Mouse (Mus musculus): ENCODE data around the gene Kif1b.

Gene Kif1b

DNA sequence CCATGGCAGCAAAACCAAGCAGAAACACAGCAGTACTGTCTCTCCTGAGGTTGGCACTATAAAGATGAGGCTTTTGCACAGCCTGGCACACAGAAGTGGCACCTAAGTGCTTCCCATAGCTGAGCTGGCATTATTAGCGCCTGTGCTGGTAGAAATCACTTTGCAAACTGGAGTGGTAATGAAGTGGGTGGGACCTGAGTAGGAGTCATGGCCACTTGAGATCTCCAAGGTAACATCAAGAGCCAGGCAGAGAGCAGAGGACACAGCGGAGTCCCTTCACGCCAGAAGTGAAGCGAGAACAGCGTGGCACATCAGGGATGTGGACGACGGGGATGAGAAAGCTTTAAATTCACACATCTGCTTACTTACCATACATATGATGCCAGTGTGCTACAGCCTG lies 19.8 kb upstream of the Kif1b start:
- no peaks in the 10 kb centered on the region for H3K27me3 ChIP-seq (ENCODE audit: control insufficient read depth, insufficient read depth, low read length, poor library complexity, severe bottlenecking)
- peaks cover 16% of the 10 kb centered on the region for H3K36me3 ChIP-seq (ENCODE audit: control insufficient read depth, insufficient read depth, low read length, poor library complexity, severe bottlenecking)
- DNase-seq (ENCODE audit: low read depth, low spot score) = no peak

DNA sequence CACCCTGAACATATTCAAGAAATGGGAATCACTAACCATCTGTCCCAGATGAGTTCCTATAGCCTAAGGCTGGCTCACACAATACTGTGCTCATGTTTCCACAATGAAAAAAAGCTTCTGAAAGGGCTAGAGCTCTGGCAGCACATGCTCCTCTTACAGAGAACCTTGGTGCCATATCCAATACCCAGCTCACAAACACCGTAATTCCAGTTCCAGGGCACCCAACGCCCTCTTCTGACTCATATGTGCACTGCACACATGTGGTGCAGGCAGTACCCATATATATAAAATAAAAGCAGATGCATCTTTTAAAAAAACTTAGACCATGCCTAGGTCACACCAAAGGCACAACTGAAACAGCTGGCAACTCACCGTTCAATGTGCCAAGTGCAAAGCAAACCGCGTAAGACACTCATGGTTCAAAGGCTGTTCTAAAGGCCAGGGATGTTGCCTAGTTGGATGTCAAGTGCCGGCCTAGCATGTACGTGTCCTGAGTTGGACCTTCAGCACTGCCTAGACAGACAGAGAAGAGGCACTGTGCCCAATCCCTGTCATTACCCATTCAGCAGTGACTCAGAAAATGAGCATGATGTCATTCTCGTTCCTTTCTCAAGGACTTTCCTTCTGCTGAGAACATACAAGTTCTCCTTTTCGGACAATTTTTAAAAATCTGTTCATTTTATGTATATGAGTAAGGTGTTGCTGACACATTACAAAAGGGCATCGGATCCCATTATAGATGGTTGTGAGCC lies 18.1 kb upstream of the Kif1b start:
- peaks cover 10% of the 10 kb centered on the region for H3K36me3 ChIP-seq (ENCODE audit: control insufficient read depth, insufficient read depth, low read length, poor library complexity, severe bottlenecking)
- DNase-seq (ENCODE audit: low read depth, low spot score) = no peak
- no peaks in the 10 kb centered on the region for H3K27me3 ChIP-seq (ENCODE audit: control insufficient read depth, insufficient read depth, low read length, poor library complexity, severe bottlenecking)

DNA sequence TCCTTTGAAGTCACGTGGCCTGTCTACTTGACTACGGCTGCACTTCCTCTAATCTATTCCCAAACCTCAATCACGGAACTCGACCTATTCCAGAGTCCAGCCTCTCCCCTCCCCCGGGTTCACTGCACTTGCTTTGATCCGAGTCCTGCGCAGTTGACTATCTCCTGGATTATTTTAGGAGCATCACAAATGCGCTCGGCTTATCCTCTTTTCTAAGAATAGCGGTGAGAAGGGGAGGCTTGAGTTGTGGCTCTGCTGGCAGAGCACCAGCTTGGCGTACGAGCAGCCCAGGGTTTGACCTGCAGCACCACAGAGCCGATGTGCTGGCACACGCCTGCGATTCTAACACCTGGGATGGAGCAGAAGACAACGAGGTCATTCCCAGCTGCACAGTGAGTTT lies 16.2 kb upstream of the Kif1b start:
- no peaks in the 10 kb centered on the region for H3K27me3 ChIP-seq (ENCODE audit: control insufficient read depth, insufficient read depth, low read length, poor library complexity, severe bottlenecking)
- DNase-seq (ENCODE audit: low read depth, low spot score) = no peak

DNA sequence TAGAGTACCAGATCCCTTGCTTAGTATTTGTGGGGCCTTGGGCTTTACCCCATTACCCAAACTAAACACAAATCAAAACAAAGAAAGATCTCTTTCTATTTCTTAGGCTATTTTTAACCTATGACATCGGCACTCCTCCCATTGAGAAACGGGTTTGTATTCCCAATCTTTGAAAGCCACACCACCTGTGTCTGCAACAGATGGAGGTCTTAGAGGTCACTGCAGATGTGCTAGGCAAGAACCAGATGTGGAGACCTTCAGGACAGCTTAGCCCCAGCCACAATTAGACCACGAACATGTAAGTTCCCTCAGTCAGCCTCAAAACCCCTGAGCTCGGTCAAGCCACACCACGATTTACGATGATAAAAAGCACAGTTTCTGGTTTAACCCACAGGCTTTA lies 15.2 kb upstream of the Kif1b start:
- Histone ChIP-seq H3K36me3 (ENCODE audit: control insufficient read depth, insufficient read depth, low read length, poor library complexity, severe bottlenecking) (no peaks in the 10 kb centered on the region), H3K27me3 (ENCODE audit: control insufficient read depth, insufficient read depth, low read length, poor library complexity, severe bottlenecking) (no peaks in the 10 kb centered on the region)
- no peak for DNase-seq (ENCODE audit: low read depth, low spot score)

More for the DNA sequence above, 16.2 kb upstream of the Kif1b start:
- peaks cover 2% of the 10 kb centered on the region for H3K36me3 ChIP-seq (ENCODE audit: control insufficient read depth, insufficient read depth, low read length, poor library complexity, severe bottlenecking)

DNA sequence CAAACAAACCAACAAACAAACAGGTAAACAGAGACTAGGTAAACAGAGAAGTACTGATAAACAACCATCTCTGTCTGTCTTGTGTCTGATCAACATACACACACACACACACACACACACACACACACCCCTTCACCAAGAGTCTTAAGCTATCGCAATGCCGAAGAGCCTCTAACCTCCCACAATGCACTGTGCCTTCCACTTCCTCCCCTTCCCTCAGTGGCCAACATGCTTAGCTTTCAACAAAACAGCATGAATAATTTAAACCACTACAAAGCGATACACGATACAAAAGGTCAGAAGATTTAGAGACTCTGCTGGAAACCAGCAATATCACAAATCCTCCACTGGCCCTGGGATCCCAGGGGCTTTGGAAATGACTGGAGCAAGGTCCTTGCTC lies 14.8 kb upstream of the Kif1b start:
- Histone ChIP-seq H3K27me3 (ENCODE audit: control insufficient read depth, insufficient read depth, low read length, poor library complexity, severe bottlenecking) (no peaks in the 10 kb centered on the region), H3K36me3 (ENCODE audit: control insufficient read depth, insufficient read depth, low read length, poor library complexity, severe bottlenecking) (no peaks in the 10 kb centered on the region)
- DNase-seq (ENCODE audit: low read depth, low spot score) = no peak

DNA sequence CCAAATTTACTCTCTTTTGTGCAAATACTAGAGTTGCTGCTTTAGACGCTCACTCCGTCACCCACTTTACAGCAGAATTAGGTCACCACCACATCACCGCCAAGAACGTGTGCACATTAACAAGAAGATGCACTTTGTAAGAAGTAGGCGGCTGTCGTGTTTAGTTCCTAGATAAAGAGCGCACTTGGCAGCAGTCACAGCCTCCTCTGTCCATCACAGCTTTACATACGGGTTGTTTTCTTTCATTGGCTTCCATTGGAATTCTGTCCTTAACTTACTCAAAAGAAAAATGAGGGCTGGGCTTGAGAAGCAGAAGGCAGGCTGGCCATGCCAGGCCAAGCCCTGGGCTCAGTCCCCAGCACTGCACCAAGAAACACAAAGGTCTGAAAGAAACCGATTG lies 11.6 kb upstream of the Kif1b start:
- Histone ChIP-seq H3K36me3 (ENCODE audit: control insufficient read depth, insufficient read depth, low read length, poor library complexity, severe bottlenecking) (no peaks in the 10 kb centered on the region), H3K27me3 (ENCODE audit: control insufficient read depth, insufficient read depth, low read length, poor library complexity, severe bottlenecking) (no peaks in the 10 kb centered on the region)
- DNase-seq (ENCODE audit: low read depth, low spot score) = no peak

GRCm38 (mm10) chr4:149317387-149317786 lies 9.9 kb upstream of the Kif1b start:
- DNase-seq (ENCODE audit: low read depth, low spot score) = no peak
- Histone ChIP-seq H3K27me3 (ENCODE audit: control insufficient read depth, insufficient read depth, low read length, poor library complexity, severe bottlenecking) (no peaks in the 10 kb centered on the region), H3K36me3 (ENCODE audit: control insufficient read depth, insufficient read depth, low read length, poor library complexity, severe bottlenecking) (no peaks in the 10 kb centered on the region)

GRCm38 (mm10) chr4:149314275-149314837 lies 6.9 kb upstream of the Kif1b start:
- Histone ChIP-seq H3K36me3 (ENCODE audit: control insufficient read depth, insufficient read depth, low read length, poor library complexity, severe bottlenecking) (no peaks in the 10 kb centered on the region), H3K27me3 (ENCODE audit: control insufficient read depth, insufficient read depth, low read length, poor library complexity, severe bottlenecking) (no peaks in the 10 kb centered on the region)
- DNase-seq (ENCODE audit: low read depth, low spot score) = no peak

GRCm38 (mm10) chr4:149313558-149314253 lies 6.2 kb upstream of the Kif1b start:
- H3K27me3 ChIP-seq (ENCODE audit: control insufficient read depth, insufficient read depth, low read length, poor library complexity, severe bottlenecking) = no peaks in the 10 kb centered on the region
- DNase-seq (ENCODE audit: low read depth, low spot score) = no peak
- H3K36me3 ChIP-seq (ENCODE audit: control insufficient read depth, insufficient read depth, low read length, poor library complexity, severe bottlenecking) = no peaks in the 10 kb centered on the region

GRCm38 (mm10) chr4:149311996-149312395 lies 4.5 kb upstream of the Kif1b start:
- DNase-seq (ENCODE audit: low read depth, low spot score) = no peak
- Histone ChIP-seq H3K27me3 (ENCODE audit: control insufficient read depth, insufficient read depth, low read length, poor library complexity, severe bottlenecking) (no peaks in the 10 kb centered on the region), H3K36me3 (ENCODE audit: control insufficient read depth, insufficient read depth, low read length, poor library complexity, severe bottlenecking) (no peaks in the 10 kb centered on the region)

DNA sequence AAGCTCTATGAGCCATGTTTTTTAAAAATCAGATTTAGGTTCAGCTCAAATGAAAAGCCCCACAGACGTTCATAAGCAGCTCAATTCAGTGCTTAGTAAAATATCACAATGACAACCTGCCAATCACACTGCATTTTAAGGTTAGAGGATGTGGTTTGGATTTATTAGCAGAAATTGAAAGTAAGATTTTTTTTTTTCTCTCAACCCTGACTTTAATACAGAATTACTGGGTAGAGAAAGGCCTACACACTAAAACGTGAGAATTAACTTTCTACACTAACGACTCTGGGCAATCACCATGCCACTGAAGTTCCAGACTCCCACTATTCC lies 963 bp upstream of the Kif1b start:
- Histone ChIP-seq H3K27me3 (ENCODE audit: control insufficient read depth, insufficient read depth, low read length, poor library complexity, severe bottlenecking) (no peaks in the 10 kb centered on the region), H3K36me3 (ENCODE audit: control insufficient read depth, insufficient read depth, low read length, poor library complexity, severe bottlenecking) (no peaks in the 10 kb centered on the region)
- no peak for DNase-seq (ENCODE audit: low read depth, low spot score)

- Histone ChIP-seq H3K27me3 (ENCODE audit: control insufficient read depth, insufficient read depth, low read length, poor library complexity, severe bottlenecking) (no peaks in the 10 kb centered on the region), H3K36me3 (ENCODE audit: control insufficient read depth, insufficient read depth, low read length, poor library complexity, severe bottlenecking) (no peaks in the 10 kb centered on the region)
- DNase-seq (ENCODE audit: low read depth, low spot score) = peak; percentile 15
These were observed 539 bp downstream of the Kif1b start for GRCm38 (mm10) chr4:149306712-149307595.

DNA sequence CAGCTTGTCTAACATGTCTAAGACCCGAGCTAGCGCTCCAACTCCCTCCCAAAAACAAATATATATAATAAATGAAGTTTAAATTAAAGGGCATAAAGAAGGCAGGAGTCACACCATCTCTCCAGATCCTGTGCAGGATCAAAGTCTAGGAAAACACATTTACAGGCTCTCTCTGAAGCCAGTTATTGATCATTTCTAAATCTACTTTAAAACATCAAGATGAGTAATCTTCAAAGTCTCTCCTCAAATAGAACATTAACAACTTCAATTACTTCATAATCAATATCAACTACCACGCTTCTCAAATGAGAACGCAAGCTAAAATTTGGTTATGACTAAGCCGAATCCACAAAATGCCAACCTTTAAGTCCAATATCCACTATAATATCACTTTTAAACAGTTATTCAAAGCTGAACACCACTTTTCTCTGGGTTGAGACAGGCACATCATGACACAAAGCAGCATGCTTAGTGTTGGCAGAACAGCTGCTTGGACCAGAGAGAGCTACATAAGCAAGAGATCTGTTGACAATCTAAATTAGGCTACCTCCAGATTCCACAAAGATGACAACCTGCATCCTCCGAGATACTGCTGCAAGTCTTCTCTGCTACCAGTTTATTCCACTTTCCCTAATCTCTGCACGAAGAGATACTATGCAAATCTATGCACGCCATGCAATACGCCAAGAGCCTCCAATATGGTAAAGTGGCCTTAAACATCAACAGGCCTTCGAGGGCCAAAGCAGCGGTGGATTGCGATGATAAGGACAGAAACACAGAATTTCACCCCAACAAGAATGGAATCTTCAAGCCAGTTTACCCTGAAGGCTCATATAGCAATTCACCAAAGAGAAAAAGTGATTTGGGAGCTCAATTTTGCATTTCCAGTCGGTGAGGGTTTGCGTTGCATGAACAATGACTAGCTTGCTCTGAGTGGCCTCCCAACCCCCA lies 1.5 kb downstream of the Kif1b start:
- no peak for DNase-seq (ENCODE audit: low read depth, low spot score)

GRCm38 (mm10) chr4:149304466-149304865 lies 3.0 kb downstream of the Kif1b start:
- Histone ChIP-seq H3K27me3 (ENCODE audit: control insufficient read depth, insufficient read depth, low read length, poor library complexity, severe bottlenecking) (no peaks in the 10 kb centered on the region), H3K36me3 (ENCODE audit: control insufficient read depth, insufficient read depth, low read length, poor library complexity, severe bottlenecking) (no peaks in the 10 kb centered on the region)
- DNase-seq (ENCODE audit: low read depth, low spot score) = no peak

More for the DNA sequence above, 1.5 kb downstream of the Kif1b start:
- H3K27me3 ChIP-seq (ENCODE audit: control insufficient read depth, insufficient read depth, low read length, poor library complexity, severe bottlenecking) = no peaks in the 10 kb centered on the region
- H3K36me3 ChIP-seq (ENCODE audit: control insufficient read depth, insufficient read depth, low read length, poor library complexity, severe bottlenecking) = no peaks in the 10 kb centered on the region
